Mouse (Mus musculus): ENCODE results near the gene Dab1.

GRCm38 (mm10) chr4:103969906-103970305 lies 350.7 kb downstream of the Dab1 start:
- TF ChIP-seq CTCF (IDR thresholded peaks at IDR 0.05; ENCODE audit: insufficient read depth, low read depth, low read length) (no peak), POLR2A (IDR thresholded peaks at IDR 0.05; ENCODE audit: insufficient read depth, low read depth, low read length) (no peak)

All from olfactory bulb, adult 2 months (tissue).